Mouse (Mus musculus) limb, embryonic 15.5 days (tissue): Measurements from ENCODE around the gene Mbtps1. TPM values are rescaled to one million over a fixed set of nuclear protein-coding genes. Genes with fewer than 3 reads are reported as not detected.

Experiments
- ATAC-seq: fragments of 200-750 bp; cut with Nextera tagmentation; 2 replicates; pipeline ENCODE4 v1.8.0; 2017; ENCODE audit warnings: low read depth, moderate TSS enrichment; ENCODE audit not compliant: insufficient number of reproducible peaks, low FRiP score, low TSS enrichment
- H3K27ac ChIP-seq: fragments of 300-500 bp; sonication (generic); 2 replicates; pipeline ENCODE4 v1.5.1; 2015; ENCODE audit warnings: moderate library complexity, mild to moderate bottlenecking, inconsistent platforms
- H3K27me3 ChIP-seq: fragments of 300-500 bp; sonication (generic); 2 replicates; pipeline ENCODE4 v1.6.1; 2015; ENCODE audit warnings: inconsistent platforms
- H3K36me3 ChIP-seq: fragments of 300-500 bp; sonication (generic); 2 replicates; pipeline ENCODE4 v1.6.1; 2015; ENCODE audit warnings: inconsistent platforms
- H3K4me1 ChIP-seq: fragments of 300-500 bp; sonication (generic); 2 replicates; pipeline ENCODE4 v1.6.1; 2015; ENCODE audit warnings: inconsistent platforms
- H3K4me2 ChIP-seq: fragments of 300-500 bp; sonication (generic); 2 replicates; pipeline ENCODE4 v1.6.1; 2015; ENCODE audit warnings: mild to moderate bottlenecking, inconsistent platforms
- H3K4me3 ChIP-seq: fragments of 300-500 bp; sonication (generic); 2 replicates; pipeline ENCODE4 v1.5.1; 2015; ENCODE audit warnings: mild to moderate bottlenecking, inconsistent platforms
- H3K9ac ChIP-seq: fragments of 300-500 bp; sonication (generic); 2 replicates; pipeline ENCODE4 v1.6.1; 2015; ENCODE audit warnings: inconsistent platforms
- H3K9me3 ChIP-seq: fragments of 300-500 bp; sonication (generic); 2 replicates; pipeline ENCODE4 v1.6.1; 2016; ENCODE audit warnings: inconsistent platforms
- WGBS: fragments of 180-500 bp; shearing (Covaris S2); methylation state at CpG from one replicate; pipeline ENCODE4 v1.1.7; 2015; 5-methylcytosine and 5-hydroxymethylcytosine counted together
- polyA plus RNA-seq: library from polyadenylated mRNA; unstranded; fragments of >200 nt; fragmentation: Nextera tagmentation; extraction: Ambion mirVana; gene quantifications from 2 replicates; pipeline ENCODE4 v1.2.1, GENCODE M21; 2015

Gene Mbtps1
- polyA plus RNA-seq, 1 experiment from 2014 or later: 122 TPM

DNA sequence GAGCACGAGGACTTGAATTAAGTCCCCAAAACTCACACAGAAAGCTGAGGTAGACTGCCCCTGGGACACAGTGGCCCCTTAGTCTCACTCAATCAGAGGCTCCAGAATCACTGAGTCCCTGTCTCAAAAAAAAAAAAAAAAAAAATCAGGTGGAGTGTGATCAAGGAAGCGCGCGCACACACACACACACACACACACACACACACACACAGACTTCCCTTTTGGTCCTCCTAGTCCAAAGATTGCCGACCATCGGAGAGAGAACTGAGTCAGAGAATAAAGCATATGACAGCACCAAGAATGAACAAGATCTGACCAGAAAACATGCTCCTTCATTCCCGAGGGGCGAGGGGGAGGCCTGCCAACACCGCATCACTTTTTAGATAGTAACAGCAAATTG is 1.4 kb downstream of the Mbtps1 start:
- ATAC-seq: no peak
- H3K4me1 ChIP-seq: peaks cover 56% of the 10 kb centered on the region
- 72% methylated on average over 9 of the region's 9 CpGs for WGBS

DNA sequence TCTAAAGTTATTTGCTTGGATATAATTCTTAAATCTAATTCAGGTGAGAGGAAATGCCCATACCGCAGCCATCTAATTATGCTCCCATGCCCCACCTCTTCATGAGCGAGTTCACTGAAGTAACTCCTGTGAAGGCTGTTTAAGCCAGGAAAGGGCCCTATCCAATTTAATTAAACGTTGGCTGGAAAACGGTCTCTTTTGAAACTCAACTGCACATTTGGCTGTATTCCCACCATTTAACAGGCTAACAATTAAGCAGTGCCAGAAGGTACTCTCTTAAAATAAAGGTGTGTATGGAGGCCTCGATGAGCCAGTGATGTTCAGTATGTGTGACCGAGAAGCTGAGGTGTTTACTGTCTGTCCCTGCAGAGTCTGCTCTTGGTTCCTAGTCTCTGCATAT is 2.7 kb downstream of the Mbtps1 start:
- H3K4me2 ChIP-seq: no peak overlapping the region
- no peaks in the 10 kb centered on the region for H3K9me3 ChIP-seq
- no peak overlapping the region for H3K4me3 ChIP-seq
- no peak overlapping the region for H3K9ac ChIP-seq
- no peaks in the 10 kb centered on the region for H3K27me3 ChIP-seq
- no peaks in the 10 kb centered on the region for H3K36me3 ChIP-seq
- no peak overlapping the region for H3K27ac ChIP-seq
- WGBS: 48% methylated on average over 6 of the region's 6 CpGs
- no peak for ATAC-seq
- peaks cover 63% of the 10 kb centered on the region for H3K4me1 ChIP-seq

More for the DNA sequence above, 1.4 kb downstream of the Mbtps1 start:
- Histone ChIP-seq H3K27ac (no peak overlapping the region), H3K9me3 (no peaks in the 10 kb centered on the region), H3K36me3 (peaks cover 5% of the 10 kb centered on the region), H3K27me3 (no peaks in the 10 kb centered on the region), H3K4me2 (peak overlapping the region; percentile 69), H3K9ac (peak overlapping the region; percentile 77; the same call in 1 of the 2 replicates), H3K4me3 (peak overlapping the region; percentile 81)

DNA sequence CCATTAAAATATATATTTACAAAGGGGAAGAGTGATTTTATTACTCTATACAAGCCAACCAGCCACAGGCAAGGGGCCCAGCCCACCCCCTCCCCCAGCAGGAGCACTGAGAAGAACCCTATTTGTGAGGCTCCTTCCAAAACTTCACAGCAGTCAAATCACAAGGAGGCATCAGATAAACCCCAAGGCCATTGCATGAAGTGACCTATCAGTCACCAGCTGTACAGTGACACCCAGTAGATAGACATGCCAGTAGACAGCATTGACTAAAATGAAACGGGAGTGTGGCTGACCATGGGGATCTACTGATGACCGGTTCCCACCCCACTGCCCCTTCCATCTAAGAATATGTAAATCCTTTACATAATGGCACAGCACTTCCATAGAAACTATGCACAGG is 5.6 kb downstream of the Mbtps1 start:
- no peak for ATAC-seq
- Histone ChIP-seq H3K9ac (no peak overlapping the region), H3K27ac (0 out of 2 replicates have a peak overlapping the region, but pooled peaks have one; percentile 38)

DNA sequence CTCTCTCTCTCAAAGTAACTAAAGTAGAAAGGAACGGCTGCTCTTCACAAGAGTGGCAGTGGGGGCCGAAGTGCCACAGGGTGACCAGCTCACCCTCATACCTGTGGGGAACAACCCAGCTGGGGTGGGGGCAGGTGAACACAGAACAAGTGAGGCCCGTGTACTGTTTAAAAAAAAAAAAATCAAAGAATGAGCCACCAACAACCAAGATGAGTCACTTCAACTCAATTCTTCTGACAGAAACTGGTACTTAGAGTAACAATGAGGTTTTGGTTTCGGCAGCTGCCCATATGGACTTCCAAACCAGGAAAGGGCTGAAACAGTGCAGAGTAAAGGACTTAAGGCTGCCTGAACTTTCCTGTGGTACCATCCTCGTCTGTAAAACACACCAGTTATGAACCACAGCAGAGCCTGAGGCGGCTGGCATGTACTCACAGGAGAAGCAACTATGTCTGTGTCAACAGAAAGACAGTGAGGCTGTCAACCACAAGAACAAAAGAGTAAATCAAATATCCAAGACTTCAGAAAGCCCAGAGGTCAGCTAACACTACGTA is 9.9 kb downstream of the Mbtps1 start:
- Histone ChIP-seq H3K36me3 (peaks cover 38% of the 10 kb centered on the region), H3K4me3 (no peak overlapping the region), H3K4me1 (peaks cover 23% of the 10 kb centered on the region; the same call in 1 of the 2 replicates), H3K27me3 (no peaks in the 10 kb centered on the region), H3K9ac (no peak overlapping the region), H3K9me3 (no peaks in the 10 kb centered on the region), H3K27ac (no peak overlapping the region), H3K4me2 (no peak overlapping the region)
- WGBS: 68% methylated on average over 7 of the region's 7 CpGs
- ATAC-seq: no peak

More for the DNA sequence above, 5.6 kb downstream of the Mbtps1 start:
- H3K27me3 ChIP-seq: no peaks in the 10 kb centered on the region
- H3K4me1 ChIP-seq: peaks cover 52% of the 10 kb centered on the region
- H3K9me3 ChIP-seq: no peaks in the 10 kb centered on the region
- WGBS: 79% methylated on average over 2 of the region's 2 CpGs
- no peaks in the 10 kb centered on the region for H3K36me3 ChIP-seq
- H3K4me2 ChIP-seq: no peak overlapping the region
- H3K4me3 ChIP-seq: no peak overlapping the region

DNA sequence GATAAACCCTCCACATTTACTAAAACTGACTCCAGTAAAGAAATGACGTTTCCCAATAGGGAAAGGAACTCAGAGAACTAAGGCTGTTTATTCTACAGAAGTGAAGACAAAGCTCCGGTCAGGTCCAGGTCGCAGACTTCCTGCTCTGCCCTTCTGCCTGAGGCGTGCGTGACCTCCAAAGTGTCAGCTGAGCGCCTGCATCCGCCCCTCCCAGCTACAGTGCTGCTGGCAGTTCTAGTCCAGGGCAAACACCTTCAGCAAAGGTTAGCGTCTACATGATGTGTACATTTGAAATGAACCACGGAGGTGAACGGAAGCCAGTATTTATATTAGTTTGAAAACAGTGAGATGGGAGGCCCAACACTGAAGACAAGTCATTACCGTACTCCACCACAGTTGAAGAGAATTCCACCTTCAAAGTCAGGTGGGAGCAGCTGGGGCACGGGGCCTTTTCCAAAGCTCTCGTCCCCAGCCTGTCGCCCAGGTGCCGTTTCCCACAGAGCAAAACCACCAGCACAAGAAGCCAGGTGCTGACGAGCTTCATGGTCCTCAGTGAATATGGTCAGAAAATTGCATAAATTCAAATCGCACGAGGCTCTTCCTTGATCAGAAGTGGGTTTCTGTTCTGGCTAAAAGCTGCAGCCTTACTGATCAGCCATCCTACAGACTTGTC is 11.4 kb downstream of the Mbtps1 start:
- ATAC-seq: no peak
- WGBS: 85% methylated on average over 18 of the region's 18 CpGs
- peaks cover 52% of the 10 kb centered on the region for H3K36me3 ChIP-seq

DNA sequence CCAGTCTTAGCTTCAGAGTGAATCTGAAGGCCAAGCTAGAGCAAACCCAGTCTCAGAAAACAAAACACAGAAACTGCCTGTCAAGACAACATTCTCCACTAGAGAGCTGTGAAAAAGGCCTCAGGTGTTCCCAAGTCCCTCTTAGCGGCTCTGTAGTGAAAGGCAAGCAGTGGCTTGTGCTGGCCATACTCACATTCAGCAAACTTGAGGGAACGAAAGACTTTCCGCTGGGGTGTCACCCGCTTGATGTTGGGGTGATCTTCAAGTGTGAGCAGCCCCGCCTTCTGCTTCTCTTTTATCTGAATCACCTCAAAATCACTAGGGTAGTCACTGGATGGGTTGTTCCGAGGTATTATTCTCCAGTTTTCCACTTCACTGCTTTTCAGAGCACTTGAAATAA is 12.7 kb downstream of the Mbtps1 start:
- no peaks in the 10 kb centered on the region for H3K9me3 ChIP-seq
- no peak overlapping the region for H3K27ac ChIP-seq
- WGBS: 76% methylated on average over 6 of the region's 6 CpGs
- H3K4me3 ChIP-seq: no peak overlapping the region
- peaks cover 65% of the 10 kb centered on the region for H3K36me3 ChIP-seq
- peaks cover 4% of the 10 kb centered on the region; the same call in 1 of the 2 replicates for H3K4me1 ChIP-seq
- ATAC-seq: no peak
- H3K9ac ChIP-seq: no peak overlapping the region
- no peak overlapping the region for H3K4me2 ChIP-seq
- no peaks in the 10 kb centered on the region for H3K27me3 ChIP-seq

More for the DNA sequence above, 11.4 kb downstream of the Mbtps1 start:
- no peak overlapping the region for H3K4me3 ChIP-seq
- H3K27ac ChIP-seq: no peak overlapping the region
- H3K27me3 ChIP-seq: no peaks in the 10 kb centered on the region
- no peak overlapping the region for H3K4me2 ChIP-seq
- no peak overlapping the region for H3K9ac ChIP-seq
- H3K4me1 ChIP-seq: peaks cover 12% of the 10 kb centered on the region; the same call in 1 of the 2 replicates
- H3K9me3 ChIP-seq: no peaks in the 10 kb centered on the region

DNA sequence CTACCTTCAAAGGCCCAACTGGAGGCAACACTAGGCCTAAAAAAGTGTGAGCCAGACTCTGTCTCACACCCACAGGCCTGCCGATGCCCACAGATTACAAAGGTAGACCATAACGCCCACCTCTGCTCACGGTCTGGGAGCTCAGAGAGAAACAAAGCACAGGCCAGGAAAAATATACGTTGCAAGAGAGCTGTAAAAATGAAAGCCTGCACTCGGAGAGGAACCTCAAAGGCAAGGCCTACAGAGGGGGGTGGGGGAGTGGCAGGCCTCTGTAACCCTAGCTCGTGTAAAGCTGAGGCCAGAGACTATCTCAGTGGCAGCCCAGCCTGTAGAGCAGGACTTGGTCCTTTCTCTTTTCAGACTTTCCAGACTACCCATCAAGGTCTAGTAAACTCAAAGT is 13.4 kb downstream of the Mbtps1 start:
- H3K36me3 ChIP-seq: peaks cover 71% of the 10 kb centered on the region
- no peaks in the 10 kb centered on the region for H3K9me3 ChIP-seq
- WGBS: 56% methylated on average over 6 of the region's 6 CpGs
- ATAC-seq: no peak
- H3K4me3 ChIP-seq: no peak overlapping the region
- H3K9ac ChIP-seq: no peak overlapping the region
- no peak overlapping the region for H3K27ac ChIP-seq
- H3K4me2 ChIP-seq: no peak overlapping the region
- no peaks in the 10 kb centered on the region for H3K27me3 ChIP-seq
- H3K4me1 ChIP-seq: peaks cover 4% of the 10 kb centered on the region; the same call in 1 of the 2 replicates

DNA sequence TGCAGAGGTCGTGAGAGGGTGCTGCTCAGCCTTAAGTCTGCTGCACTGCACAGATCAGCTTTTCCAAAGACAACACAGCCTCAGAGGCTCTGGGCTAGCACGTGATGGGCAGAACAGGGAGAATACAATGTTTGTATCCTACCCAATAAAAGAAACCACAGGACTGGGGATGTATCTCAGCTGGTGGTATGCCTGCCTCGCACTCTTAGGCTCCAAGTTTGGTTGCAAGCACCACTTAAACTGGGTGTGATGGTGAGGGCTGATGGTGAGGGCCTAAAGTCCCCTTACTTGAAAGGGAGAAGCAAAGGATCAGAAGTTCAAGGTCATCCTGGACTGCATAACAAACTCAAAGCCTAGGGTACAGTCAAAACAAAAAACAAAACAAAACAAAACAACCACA is 13.9 kb downstream of the Mbtps1 start:
- Histone ChIP-seq H3K36me3 (peaks cover 77% of the 10 kb centered on the region), H3K9ac (no peak overlapping the region), H3K4me2 (no peak overlapping the region), H3K4me1 (peaks cover 4% of the 10 kb centered on the region; the same call in 1 of the 2 replicates), H3K4me3 (no peak overlapping the region), H3K9me3 (no peaks in the 10 kb centered on the region), H3K27me3 (no peaks in the 10 kb centered on the region), H3K27ac (no peak overlapping the region)
- 81% methylated on average over 3 of the region's 3 CpGs for WGBS
- no peak for ATAC-seq

DNA sequence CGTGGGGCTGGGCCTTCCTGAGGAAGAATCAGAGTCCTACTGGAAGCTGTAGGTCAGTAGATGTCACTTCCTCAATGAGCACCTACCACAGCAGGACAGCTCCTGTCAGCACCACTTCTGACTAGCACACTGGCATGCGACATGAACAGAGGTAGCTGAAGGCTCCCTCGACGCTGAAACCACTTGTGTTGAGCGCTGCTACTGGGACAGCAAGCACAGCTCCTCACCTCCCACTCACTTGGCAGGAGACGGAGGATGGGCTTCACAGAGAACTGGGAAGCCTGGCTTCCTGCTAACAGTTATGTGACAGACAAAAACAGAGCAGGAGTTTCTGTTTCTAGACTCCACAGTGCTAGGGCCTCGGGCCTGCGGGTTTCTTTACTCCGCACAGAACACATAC is 26.6 kb downstream of the Mbtps1 start:
- H3K9me3 ChIP-seq: no peaks in the 10 kb centered on the region
- peaks cover 99% of the 10 kb centered on the region for H3K36me3 ChIP-seq
- H3K4me3 ChIP-seq: no peak overlapping the region
- no peak overlapping the region for H3K27ac ChIP-seq
- no peaks in the 10 kb centered on the region for H3K27me3 ChIP-seq
- WGBS: 89% methylated on average over 9 of the region's 9 CpGs
- H3K9ac ChIP-seq: no peak overlapping the region
- no peak overlapping the region for H3K4me2 ChIP-seq
- no peak for ATAC-seq
- no peaks in the 10 kb centered on the region for H3K4me1 ChIP-seq

DNA sequence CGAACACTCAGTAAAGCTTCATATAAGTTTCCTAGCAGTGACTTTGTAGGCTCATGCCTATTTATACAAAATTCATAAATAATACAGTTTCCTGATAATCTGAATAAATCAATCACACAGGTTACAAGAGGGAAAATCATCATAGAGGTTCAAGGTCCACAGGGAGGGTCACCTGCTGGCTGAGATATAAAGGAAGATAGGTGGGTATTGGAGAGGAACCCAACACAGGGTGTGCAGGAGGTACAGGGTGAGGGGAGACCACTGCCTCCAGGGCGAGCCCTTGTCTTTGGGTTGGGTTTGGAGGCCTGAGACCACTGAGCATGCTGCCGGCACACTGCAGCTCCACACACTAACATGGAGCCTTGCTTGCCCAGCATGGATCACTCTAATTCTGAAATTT is 27.1 kb downstream of the Mbtps1 start:
- H3K9ac ChIP-seq: no peak overlapping the region
- H3K9me3 ChIP-seq: no peaks in the 10 kb centered on the region
- 92% methylated on average over 3 of the region's 3 CpGs for WGBS
- no peak overlapping the region for H3K4me3 ChIP-seq
- H3K36me3 ChIP-seq: peaks cover 99% of the 10 kb centered on the region
- H3K27me3 ChIP-seq: no peaks in the 10 kb centered on the region
- H3K4me2 ChIP-seq: no peak overlapping the region
- no peaks in the 10 kb centered on the region for H3K4me1 ChIP-seq
- no peak overlapping the region for H3K27ac ChIP-seq
- no peak for ATAC-seq

DNA sequence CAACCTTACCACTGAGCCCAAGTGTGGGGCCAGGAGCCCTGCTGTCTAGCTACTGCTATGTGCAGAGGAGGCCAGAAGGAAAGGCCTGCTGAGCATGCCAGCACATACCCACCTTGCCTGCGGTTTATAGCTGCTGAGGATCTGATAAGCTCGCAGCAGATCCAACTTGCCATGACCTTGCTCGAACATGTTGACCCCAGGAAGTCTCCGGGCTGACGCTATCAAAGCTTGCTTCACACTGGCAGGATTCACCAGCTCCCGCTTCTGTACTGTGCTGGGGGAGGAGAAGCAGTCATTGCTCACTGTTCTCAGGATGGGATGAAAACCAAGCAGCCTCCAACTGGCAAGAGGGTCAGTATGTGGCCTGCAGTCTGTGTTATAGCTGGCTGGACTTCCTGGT is 27.6 kb downstream of the Mbtps1 start:
- Histone ChIP-seq H3K27me3 (no peaks in the 10 kb centered on the region), H3K9ac (no peak overlapping the region), H3K4me3 (no peak overlapping the region), H3K27ac (no peak overlapping the region), H3K9me3 (no peaks in the 10 kb centered on the region), H3K4me1 (no peaks in the 10 kb centered on the region), H3K4me2 (no peak overlapping the region), H3K36me3 (peaks cover 95% of the 10 kb centered on the region)
- 86% methylated on average over 6 of the region's 6 CpGs for WGBS
- no peak for ATAC-seq

DNA sequence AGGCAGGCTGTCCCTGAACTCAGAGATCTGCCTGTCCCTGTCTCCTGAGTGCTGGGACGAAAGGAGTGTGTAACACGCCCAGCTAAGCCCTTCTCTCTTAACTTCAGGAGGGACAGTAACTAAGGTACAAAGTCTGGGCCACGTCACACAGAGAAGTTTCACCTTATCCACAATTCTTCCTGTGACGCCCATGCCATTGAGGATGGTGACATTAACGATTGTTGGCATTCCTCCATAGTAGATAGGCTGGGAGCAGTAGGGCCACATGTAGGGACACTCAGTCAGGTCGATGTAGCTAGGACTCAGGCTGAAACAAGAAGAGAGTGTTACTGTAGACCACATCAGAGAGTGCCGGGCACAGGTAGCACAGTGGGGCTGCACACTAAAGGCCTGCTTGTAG is 29.8 kb downstream of the Mbtps1 start:
- Histone ChIP-seq H3K4me1 (no peaks in the 10 kb centered on the region), H3K27me3 (no peaks in the 10 kb centered on the region), H3K4me2 (no peak overlapping the region), H3K36me3 (peaks cover 93% of the 10 kb centered on the region), H3K9ac (no peak overlapping the region), H3K9me3 (no peaks in the 10 kb centered on the region), H3K4me3 (no peak overlapping the region), H3K27ac (no peak overlapping the region)
- WGBS: 89% methylated on average over 7 of the region's 7 CpGs
- no peak for ATAC-seq
